Mouse (Mus musculus) midbrain, embryonic 12.5 days (tissue): ENCODE results near the gene Alkbh1. TPM values are rescaled to one million over a fixed set of nuclear protein-coding genes. Genes with fewer than 3 reads are reported as not detected.

Source experiments
- ATAC-seq: fragments of 200-750 bp; cut with Nextera tagmentation; 2 replicates; pipeline ENCODE4 v1.8.0; 2017; ENCODE audit warnings: low read depth, moderate TSS enrichment, moderate library complexity; ENCODE audit not compliant: low FRiP score
- H3K27ac ChIP-seq: fragments of 300-500 bp; sonication (generic); replicated peaks from 2 replicates; pipeline ENCODE4 v1.5.1; 2016; ENCODE audit warnings: mild to moderate bottlenecking
- H3K27me3 ChIP-seq: fragments of 300-500 bp; sonication (generic); 2 replicates; pipeline ENCODE4 v1.6.1; 2016; ENCODE audit warnings: mild to moderate bottlenecking
- H3K36me3 ChIP-seq: fragments of 300-500 bp; sonication (generic); 2 replicates; pipeline ENCODE4 v1.6.1; 2016
- H3K4me1 ChIP-seq: fragments of 300-500 bp; sonication (generic); 2 replicates; pipeline ENCODE4 v1.6.1; 2016
- H3K4me2 ChIP-seq: fragments of 300-500 bp; sonication (generic); replicated peaks from 2 replicates; pipeline ENCODE4 v1.6.1; 2016; ENCODE audit warnings: mild to moderate bottlenecking, moderate library complexity
- H3K4me3 ChIP-seq: fragments of 300-500 bp; sonication (generic); 2 replicates; pipeline ENCODE4 v1.5.1; 2016; ENCODE audit warnings: mild to moderate bottlenecking
- H3K9ac ChIP-seq: fragments of 300-500 bp; sonication (generic); replicated peaks from 2 replicates; pipeline ENCODE4 v1.6.1; 2016; ENCODE audit warnings: mild to moderate bottlenecking, moderate library complexity
- H3K9me3 ChIP-seq: fragments of 300-500 bp; sonication (generic); 2 replicates; pipeline ENCODE4 v1.6.1; 2016; ENCODE audit warnings: mild to moderate bottlenecking
- WGBS: fragments of 180-500 bp; shearing (Covaris S2); methylation state at CpG from one replicate; pipeline ENCODE4 v1.1.7; 2016; 5-methylcytosine and 5-hydroxymethylcytosine counted together
- polyA plus RNA-seq: library from polyadenylated mRNA; unstranded; fragments of >200 nt; fragmentation: Nextera tagmentation; extraction: Ambion mirVana; gene quantifications from 2 replicates; pipeline ENCODE4 v1.2.1, GENCODE M21; 2016

The Alkbh1 gene
- polyA plus RNA-seq, 1 experiment from 2014 or later: 55.2 TPM

DNA sequence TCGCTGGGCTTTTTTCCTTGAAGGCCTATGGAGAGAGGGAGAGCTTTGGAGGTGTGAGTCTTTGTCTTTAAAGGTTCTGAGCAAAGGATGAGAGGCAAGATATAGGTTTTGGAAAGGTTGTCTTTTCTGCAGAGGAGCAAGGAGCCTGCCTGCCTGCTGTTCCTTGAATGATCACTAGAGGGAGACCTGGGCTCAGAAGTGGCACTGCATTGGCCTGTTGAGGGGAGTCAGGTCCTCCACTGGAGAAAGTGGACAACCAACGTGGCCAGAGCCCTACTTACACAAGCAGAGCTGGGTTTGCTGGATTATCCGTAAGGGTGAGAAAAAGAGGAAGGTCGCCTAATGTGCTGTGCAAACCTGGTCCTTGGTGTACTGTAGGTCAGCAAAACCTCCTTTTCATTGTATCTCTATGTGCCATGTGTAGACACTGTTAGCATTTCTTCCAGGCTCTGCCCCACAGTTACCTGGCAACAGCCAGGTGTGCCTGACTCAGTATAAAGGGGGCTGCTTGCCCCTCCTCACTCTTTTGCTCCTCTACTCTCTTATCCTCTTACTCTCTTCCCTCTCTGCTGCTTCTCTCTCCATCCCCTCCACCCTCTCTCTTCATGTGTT, 30.5 kb downstream of the Alkbh1 start:
- no peaks in the 10 kb centered on the region for H3K36me3 ChIP-seq
- H3K4me3 ChIP-seq: no peak overlapping the region
- H3K4me1 ChIP-seq: no peaks in the 10 kb centered on the region
- no peaks in the 10 kb centered on the region for H3K9me3 ChIP-seq
- WGBS: 19% methylated on average over 4 of the region's 4 CpGs
- H3K27ac ChIP-seq: no peak overlapping the region
- no peak overlapping the region for H3K9ac ChIP-seq
- no peaks in the 10 kb centered on the region for H3K27me3 ChIP-seq
- no peak overlapping the region for H3K4me2 ChIP-seq
- ATAC-seq: peak; percentile 57

DNA sequence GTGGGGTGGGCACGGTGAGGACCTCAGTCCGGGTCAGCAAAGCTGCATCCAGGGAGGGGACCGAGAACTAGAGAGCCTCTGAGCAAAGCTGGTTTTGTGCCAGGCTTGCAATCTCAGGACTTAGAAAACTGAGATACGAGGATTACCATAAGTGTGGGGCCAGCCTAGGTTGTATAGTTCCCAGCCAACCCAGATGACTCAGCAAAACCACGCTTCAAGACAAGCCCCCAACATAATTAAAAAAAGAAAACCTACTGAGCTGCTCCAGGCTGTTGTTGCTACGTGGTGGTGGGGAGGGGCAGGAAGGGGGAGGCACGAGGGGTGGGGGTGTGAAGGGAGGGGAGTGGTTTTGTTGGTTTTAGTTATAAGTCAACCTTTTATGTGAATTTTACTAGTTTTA, 32.8 kb downstream of the Alkbh1 start:
- Histone ChIP-seq H3K9ac (no peak overlapping the region), H3K4me2 (no peak overlapping the region), H3K4me3 (no peak overlapping the region), H3K27ac (no peak overlapping the region), H3K36me3 (no peaks in the 10 kb centered on the region), H3K9me3 (no peaks in the 10 kb centered on the region), H3K4me1 (no peaks in the 10 kb centered on the region), H3K27me3 (no peaks in the 10 kb centered on the region; the same call in 1 of the 2 replicates)
- 59% methylated on average over 7 of the region's 7 CpGs for WGBS
- no peak for ATAC-seq

DNA sequence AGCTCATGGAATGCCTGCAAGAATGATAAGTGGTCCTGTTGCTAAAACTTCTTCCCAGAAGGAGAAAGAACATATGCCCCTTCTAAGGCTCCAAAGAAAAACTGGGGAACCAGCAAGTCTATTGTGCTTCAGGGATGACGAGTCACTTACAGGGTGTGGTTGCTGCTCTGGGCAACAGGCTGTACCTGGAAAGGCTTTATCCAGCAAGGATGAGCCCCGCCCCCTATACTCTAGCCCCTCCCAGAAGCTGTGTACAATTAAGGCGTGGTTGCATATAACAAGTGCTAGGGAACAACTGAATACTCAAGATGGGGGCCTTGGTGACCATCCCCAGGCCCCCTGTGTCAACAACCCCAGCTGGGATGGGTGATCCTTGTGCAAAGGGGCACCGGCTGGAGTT, 34.7 kb downstream of the Alkbh1 start:
- WGBS: 87% methylated on average over 4 of the region's 4 CpGs
- H3K9ac ChIP-seq: no peak overlapping the region
- no peak overlapping the region for H3K4me3 ChIP-seq
- H3K4me1 ChIP-seq: no peaks in the 10 kb centered on the region
- no peaks in the 10 kb centered on the region for H3K36me3 ChIP-seq
- H3K27me3 ChIP-seq: no peaks in the 10 kb centered on the region; the same call in 1 of the 2 replicates
- no peak overlapping the region for H3K27ac ChIP-seq
- no peak overlapping the region for H3K4me2 ChIP-seq
- no peaks in the 10 kb centered on the region for H3K9me3 ChIP-seq
- no peak for ATAC-seq

DNA sequence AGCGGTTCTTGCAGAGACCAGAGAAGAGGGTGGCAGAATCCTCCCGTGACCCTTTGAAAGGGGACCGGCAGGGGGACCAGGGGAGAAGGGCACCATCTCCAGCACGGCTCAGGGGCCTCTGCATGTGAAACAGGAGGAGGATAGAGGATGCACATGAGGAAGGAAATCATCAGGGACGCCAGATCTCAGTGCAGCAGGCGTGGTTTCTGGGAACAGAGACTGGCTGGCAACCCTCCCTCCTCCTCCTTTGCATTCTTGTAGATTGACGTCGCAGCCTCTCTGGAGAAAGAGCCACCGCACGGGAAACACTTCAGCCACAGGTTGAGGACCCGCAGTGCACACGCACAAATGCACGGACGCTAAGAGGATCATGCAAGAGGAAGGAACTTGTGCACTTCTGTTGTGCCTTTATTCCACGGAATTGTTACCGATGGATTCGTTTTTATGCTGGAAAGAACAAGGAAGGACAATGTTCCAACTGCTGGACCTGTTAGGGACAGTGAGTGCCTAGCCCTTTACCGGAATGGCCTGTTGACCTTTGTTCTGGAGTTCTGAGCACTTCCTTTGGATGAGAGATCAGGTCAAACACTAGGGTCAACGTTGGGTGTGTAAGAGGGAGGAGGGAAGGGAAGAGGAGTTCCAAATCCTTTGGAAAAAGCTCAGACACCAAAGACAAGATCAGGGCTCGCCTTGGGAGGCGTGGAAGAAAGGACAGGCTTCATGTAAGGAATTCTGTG, 35.8 kb downstream of the Alkbh1 start:
- 55% methylated on average over 21 of the region's 21 CpGs for whole genome bisulfite sequencing
- Histone ChIP-seq H3K27ac (no peak overlapping the region), H3K27me3 (no peaks in the 10 kb centered on the region; the same call in 1 of the 2 replicates), H3K4me2 (0 out of 2 replicates have a peak overlapping the region, but pooled peaks have one; percentile 8), H3K4me3 (no peak overlapping the region), H3K36me3 (no peaks in the 10 kb centered on the region), H3K9ac (no peak overlapping the region), H3K9me3 (no peaks in the 10 kb centered on the region), H3K4me1 (no peaks in the 10 kb centered on the region)
- ATAC-seq: no peak

DNA sequence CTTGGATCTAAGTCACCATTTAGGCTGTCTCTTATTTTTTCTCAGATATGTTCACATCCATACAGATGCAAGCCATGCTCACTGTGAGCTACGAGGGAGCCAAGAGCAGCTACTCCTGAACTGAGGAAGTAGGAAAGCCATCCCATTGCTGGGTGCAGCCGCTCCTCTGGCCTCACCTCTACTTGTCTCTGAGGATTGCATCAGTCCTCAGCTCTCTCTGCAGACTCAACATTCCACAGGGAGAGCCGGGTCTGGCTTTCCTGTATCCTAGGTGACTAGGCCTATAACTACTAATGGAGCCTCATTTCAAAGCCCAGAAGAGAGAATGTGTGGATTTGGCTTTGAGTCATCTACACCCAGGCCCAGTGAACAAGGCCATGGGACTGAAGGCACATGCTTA, 38.1 kb downstream of the Alkbh1 start:
- Histone ChIP-seq H3K4me2 (no peak overlapping the region), H3K27me3 (no peaks in the 10 kb centered on the region; the same call in 1 of the 2 replicates), H3K9me3 (no peaks in the 10 kb centered on the region), H3K4me3 (no peak overlapping the region), H3K9ac (no peak overlapping the region), H3K36me3 (no peaks in the 10 kb centered on the region), H3K4me1 (no peaks in the 10 kb centered on the region), H3K27ac (no peak overlapping the region)
- 70% methylated on average over 3 of the region's 3 CpGs for WGBS
- ATAC-seq: no peak

DNA sequence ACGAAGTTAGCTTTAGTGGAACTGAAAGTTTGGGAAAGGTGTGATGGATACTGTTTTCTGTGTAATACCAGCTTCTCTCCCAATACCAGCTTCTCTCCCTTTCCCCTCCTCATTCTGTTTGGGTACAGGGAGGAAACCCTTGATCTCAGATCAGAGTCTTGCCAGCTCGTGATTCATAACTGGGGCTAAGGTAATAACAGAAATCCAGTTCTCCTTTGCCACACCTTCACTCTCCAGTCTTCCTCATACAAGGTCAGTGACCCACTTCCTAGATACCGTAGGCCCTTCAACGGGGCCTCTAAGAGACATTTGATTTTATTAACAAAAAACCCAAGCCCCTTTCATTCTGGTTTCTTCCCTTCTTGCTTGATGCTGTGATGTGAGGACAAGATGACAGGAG, 38.7 kb downstream of the Alkbh1 start:
- H3K27ac ChIP-seq: no peak overlapping the region
- WGBS: 90% methylated on average over 4 of the region's 4 CpGs
- no peaks in the 10 kb centered on the region for H3K9me3 ChIP-seq
- no peak overlapping the region for H3K9ac ChIP-seq
- H3K4me2 ChIP-seq: no peak overlapping the region
- H3K4me1 ChIP-seq: no peaks in the 10 kb centered on the region
- H3K36me3 ChIP-seq: no peaks in the 10 kb centered on the region
- no peak for ATAC-seq
- H3K4me3 ChIP-seq: no peak overlapping the region
- no peaks in the 10 kb centered on the region; the same call in 1 of the 2 replicates for H3K27me3 ChIP-seq

DNA sequence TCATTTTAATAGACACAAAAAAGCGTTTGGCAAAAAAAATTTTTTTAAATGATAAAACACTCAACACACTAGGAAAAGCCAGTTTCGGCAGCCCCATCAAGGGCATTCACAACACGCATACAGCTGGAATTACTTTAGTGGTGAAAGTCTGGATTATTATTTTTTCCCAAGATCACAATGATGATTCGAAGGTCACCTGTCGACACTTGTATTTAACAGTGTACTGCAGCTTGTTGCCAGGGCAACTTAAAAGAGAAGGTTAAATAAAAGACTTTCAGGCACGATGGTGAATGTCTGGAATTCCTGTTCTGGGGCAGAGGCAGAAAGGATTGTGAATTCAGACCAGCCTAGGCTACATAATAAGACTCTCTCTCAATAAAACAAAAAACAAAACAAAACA, 41.9 kb downstream of the Alkbh1 start:
- H3K27ac ChIP-seq: no peak overlapping the region
- no peaks in the 10 kb centered on the region for H3K4me1 ChIP-seq
- H3K27me3 ChIP-seq: no peaks in the 10 kb centered on the region
- H3K4me2 ChIP-seq: no peak overlapping the region
- 57% methylated on average over 6 of the region's 6 CpGs for WGBS
- H3K4me3 ChIP-seq: no peak overlapping the region
- no peak overlapping the region for H3K9ac ChIP-seq
- H3K9me3 ChIP-seq: no peaks in the 10 kb centered on the region
- ATAC-seq: no peak
- H3K36me3 ChIP-seq: no peaks in the 10 kb centered on the region

DNA sequence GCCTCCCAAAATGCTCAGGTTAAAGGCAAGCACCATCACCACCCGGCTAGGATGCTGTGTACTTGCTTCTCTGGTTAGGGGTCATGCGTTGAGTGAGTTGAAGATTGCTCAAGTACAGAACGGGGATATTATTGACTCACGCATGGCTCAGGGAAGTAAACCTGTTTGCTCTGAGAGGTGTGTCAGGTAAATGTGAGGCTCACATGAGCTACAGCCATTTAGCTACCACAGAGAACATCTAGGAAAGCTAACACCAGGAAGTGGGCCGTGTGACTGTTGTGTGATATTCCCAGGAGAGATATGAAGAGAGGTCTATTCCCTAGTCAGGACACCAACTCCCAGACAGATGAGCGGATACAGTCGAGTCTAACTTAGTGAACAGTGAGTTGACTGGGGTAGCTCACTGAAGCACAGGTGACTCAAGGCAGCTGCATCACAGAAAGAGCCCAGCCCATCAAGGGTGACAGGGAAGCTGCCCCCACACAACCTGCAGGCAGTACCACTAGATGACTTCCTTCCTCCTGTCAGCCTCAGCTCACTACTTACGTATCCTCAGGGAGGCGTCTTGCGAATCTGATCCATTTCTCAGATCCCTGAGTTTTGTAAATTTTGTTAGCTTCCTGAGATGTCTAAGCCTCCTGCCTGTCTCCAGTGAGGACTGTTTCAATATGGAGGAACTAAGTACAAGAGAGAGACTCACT, 44.5 kb downstream of the Alkbh1 start:
- 90% methylated on average over 10 of the region's 10 CpGs for WGBS
- H3K27me3 ChIP-seq: no peaks in the 10 kb centered on the region
- ATAC-seq: no peak

DNA sequence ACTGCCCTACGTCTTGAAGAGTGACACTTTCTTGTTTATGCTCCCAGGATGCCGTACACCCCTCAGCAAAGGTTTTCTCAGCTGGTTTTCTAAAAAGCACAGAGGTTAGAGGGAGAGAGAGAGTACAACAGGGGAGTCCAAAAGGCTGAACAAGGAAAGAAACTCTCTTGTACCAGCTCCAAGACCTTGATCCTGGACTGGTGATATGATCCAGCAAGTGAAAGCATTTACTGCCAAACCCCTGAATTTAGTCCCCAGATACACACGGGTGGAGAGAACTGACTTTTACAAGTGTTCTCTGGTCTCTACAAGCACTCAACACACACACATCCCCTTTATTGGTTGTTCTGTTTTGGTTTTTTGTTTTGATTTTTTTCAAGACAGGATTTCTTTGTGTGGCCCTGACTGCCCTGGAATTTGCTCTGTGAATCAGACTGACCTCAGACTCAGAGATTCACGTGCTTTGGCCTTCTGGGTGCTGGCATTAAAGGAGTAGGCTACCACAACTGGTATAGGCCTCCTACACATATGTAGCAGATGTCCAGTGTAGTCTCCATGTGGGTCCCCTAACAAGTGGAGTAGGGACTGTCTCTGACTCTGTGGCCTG, 45.9 kb downstream of the Alkbh1 start:
- 76% methylated on average over 4 of the region's 4 CpGs for WGBS
- H3K36me3 ChIP-seq: no peaks in the 10 kb centered on the region
- no peaks in the 10 kb centered on the region for H3K9me3 ChIP-seq
- H3K4me2 ChIP-seq: no peak overlapping the region
- no peak overlapping the region for H3K9ac ChIP-seq
- no peak overlapping the region for H3K4me3 ChIP-seq
- no peaks in the 10 kb centered on the region for H3K4me1 ChIP-seq
- no peaks in the 10 kb centered on the region for H3K27me3 ChIP-seq
- H3K27ac ChIP-seq: no peak overlapping the region
- ATAC-seq: no peak

More for the DNA sequence above, 44.5 kb downstream of the Alkbh1 start:
- no peaks in the 10 kb centered on the region for H3K36me3 ChIP-seq
- H3K4me1 ChIP-seq: no peaks in the 10 kb centered on the region
- H3K9ac ChIP-seq: no peak overlapping the region
- no peak overlapping the region for H3K4me2 ChIP-seq
- no peaks in the 10 kb centered on the region for H3K9me3 ChIP-seq
- H3K4me3 ChIP-seq: no peak overlapping the region
- no peak overlapping the region for H3K27ac ChIP-seq

DNA sequence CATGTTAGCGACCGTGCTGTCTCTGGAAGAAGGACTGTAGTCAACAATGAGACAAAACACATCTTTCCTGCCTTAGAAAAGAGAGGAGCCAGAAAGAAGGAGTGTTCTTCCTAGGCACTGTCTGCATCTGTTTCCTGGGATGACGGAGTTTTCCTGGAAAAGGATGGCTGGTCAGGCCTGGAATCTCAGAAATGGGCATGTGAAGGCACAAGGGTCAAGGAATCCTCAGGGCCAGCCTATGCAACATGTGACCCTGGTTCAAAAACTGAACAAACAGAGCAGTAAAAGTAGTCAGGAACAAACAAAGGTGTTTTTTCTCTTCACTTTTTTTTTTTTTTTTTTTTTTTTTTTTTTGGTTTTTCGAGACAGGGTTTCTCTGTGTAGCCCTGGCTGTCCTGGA, 46.7 kb downstream of the Alkbh1 start:
- Histone ChIP-seq H3K9ac (no peak overlapping the region), H3K4me2 (no peak overlapping the region), H3K9me3 (no peaks in the 10 kb centered on the region), H3K27ac (no peak overlapping the region), H3K4me1 (no peaks in the 10 kb centered on the region), H3K27me3 (no peaks in the 10 kb centered on the region), H3K4me3 (no peak overlapping the region), H3K36me3 (no peaks in the 10 kb centered on the region)
- no peak for ATAC-seq
- WGBS: 81% methylated on average over 4 of the region's 4 CpGs

DNA sequence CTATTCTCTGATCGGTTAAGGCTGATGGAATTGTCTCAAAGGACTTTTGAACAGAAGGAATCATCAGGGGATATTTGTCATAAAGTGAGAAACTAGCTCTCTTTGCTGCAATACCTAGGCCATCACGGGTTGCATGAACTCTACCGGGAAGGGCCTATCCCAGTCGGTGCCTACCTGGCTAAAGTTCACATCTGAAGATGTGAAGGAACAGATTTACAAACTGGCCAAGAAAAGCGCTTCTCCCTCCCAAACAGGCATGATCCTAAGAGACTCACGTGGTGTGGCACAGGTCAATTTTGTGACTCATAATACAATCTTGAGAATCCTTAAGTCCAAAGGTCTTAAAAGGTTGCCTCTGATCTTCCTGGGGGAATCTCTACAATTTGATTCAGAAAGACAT, 49.5 kb downstream of the Alkbh1 start:
- Histone ChIP-seq H3K9ac (no peak overlapping the region), H3K36me3 (no peaks in the 10 kb centered on the region), H3K4me2 (no peak overlapping the region), H3K27ac (no peak overlapping the region), H3K4me3 (no peak overlapping the region), H3K9me3 (no peaks in the 10 kb centered on the region), H3K4me1 (no peaks in the 10 kb centered on the region), H3K27me3 (no peaks in the 10 kb centered on the region)
- no peak for ATAC-seq
- WGBS: 84% methylated on average over 6 of the region's 6 CpGs
